Mouse (Mus musculus) neural tube, embryonic 13.5 days (tissue): Measurements from ENCODE around the gene Spop. TPM values are rescaled to one million over a fixed set of nuclear protein-coding genes. Genes with fewer than 3 reads are reported as not detected.

ENCODE experiments used
- ATAC-seq: fragments of 200-750 bp; cut with Nextera tagmentation; 2 replicates; pipeline ENCODE4 v1.8.0; 2017; ENCODE audit warnings: low read depth, mild to moderate bottlenecking, moderate TSS enrichment, moderate library complexity
- H3K27ac ChIP-seq: fragments of 300-500 bp; sonication (generic); replicated peaks from 2 replicates; pipeline ENCODE4 v1.5.1; 2015; ENCODE audit warnings: moderate library complexity, mild to moderate bottlenecking, inconsistent platforms
- H3K27me3 ChIP-seq: fragments of 300-500 bp; sonication (generic); 2 replicates; pipeline ENCODE4 v1.6.1; 2015; ENCODE audit warnings: mild to moderate bottlenecking, inconsistent platforms
- H3K36me3 ChIP-seq: fragments of 300-500 bp; sonication (generic); 2 replicates; pipeline ENCODE4 v1.6.1; 2015; ENCODE audit warnings: mild to moderate bottlenecking, inconsistent platforms
- H3K4me1 ChIP-seq: fragments of 300-500 bp; sonication (generic); replicated peaks from 2 replicates; pipeline ENCODE4 v1.6.1; 2015; ENCODE audit warnings: inconsistent platforms
- H3K4me2 ChIP-seq: fragments of 300-500 bp; sonication (generic); 2 replicates; pipeline ENCODE4 v1.6.1; 2015; ENCODE audit warnings: inconsistent platforms, mild to moderate bottlenecking, moderate library complexity
- H3K4me3 ChIP-seq: fragments of 300-500 bp; sonication (generic); 2 replicates; pipeline ENCODE4 v1.5.1; 2015; ENCODE audit warnings: mild to moderate bottlenecking, inconsistent platforms
- H3K9ac ChIP-seq: fragments of 300-500 bp; sonication (generic); 2 replicates; pipeline ENCODE4 v1.6.1; 2015; ENCODE audit warnings: moderate library complexity, mild to moderate bottlenecking, inconsistent platforms
- H3K9me3 ChIP-seq: fragments of 300-500 bp; sonication (generic); 2 replicates; pipeline ENCODE4 v1.6.1; 2016; ENCODE audit warnings: inconsistent platforms
- WGBS: fragments of 180-500 bp; shearing (Covaris S2); methylation state at CpG from one replicate; pipeline ENCODE4 v1.1.7; 2015; 5-methylcytosine and 5-hydroxymethylcytosine counted together
- polyA plus RNA-seq: library from polyadenylated mRNA; unstranded; fragments of >200 nt; fragmentation: Nextera tagmentation; extraction: Ambion mirVana; gene quantifications from 2 replicates; pipeline ENCODE4 v1.2.1, GENCODE M21; 2015

Spop gene
- polyA plus RNA-seq, result 201 and 211 TPM in 2 replicates

DNA sequence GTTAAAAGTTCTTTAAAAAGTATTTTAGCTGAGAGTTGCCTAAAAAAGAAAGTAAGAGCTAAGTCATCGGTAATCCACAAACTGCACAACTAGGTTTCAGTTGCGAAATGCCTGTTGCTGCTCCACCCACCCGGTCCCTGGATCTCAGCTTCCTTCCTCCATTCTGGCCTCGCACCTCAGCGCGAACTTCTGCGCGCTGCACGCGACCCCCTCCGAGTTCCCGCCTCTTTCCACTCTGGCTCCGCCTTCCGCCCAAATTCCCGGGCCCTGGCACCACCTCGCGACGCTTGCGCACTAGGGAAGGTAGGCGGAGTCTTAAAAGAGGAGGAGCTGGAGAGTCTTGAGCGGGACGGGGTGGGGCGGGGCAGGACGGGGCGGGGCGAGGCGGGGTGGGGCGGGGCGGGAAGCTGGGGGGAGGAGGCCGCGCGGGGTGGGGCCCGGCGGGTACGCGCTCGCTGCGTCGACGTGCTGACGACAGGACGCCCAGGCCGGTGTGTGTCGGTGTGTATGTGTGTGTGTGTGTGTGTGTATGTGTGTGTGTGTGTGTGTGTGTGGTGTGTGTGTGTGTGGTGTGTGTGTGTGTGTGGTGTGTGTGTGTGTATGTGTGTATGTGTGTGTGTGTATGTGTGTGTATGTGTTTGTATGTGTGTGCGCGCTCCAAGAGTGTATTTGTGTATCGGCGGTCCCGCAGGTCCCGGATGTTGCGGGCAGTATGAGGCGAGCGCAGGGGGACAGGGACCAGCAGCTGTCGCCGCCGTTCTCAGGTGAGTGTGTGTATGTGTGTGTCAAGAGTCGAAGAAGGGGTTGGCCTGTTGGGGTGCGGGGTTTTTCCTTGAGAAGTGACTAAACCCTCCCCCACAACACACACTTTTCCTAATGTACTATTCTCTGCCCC lies at the start of gene Spop:
Spop (plus strand) TSS at position 440 of the 895 bp plus-strand sequence.
- Histone ChIP-seq H3K4me3 (peak within 1 kb of the TSS; percentile 55), H3K4me2 (peak within 1 kb of the TSS; percentile 68), H3K9me3 (no peaks in the 10 kb centered on the region), H3K9ac (peak within 1 kb of the TSS; percentile 75), H3K27me3 (no peaks in the 10 kb centered on the region), H3K36me3 (peaks cover 6% of the 10 kb centered on the region; the same call in 1 of the 2 replicates), H3K4me1 (peaks cover 34% of the 10 kb centered on the region), H3K27ac (peak within 1 kb of the TSS; percentile 96)
- peak; percentile 88 for ATAC-seq
- WGBS, result 3% methylated on average over 50 of the region's 58 CpGs

DNA sequence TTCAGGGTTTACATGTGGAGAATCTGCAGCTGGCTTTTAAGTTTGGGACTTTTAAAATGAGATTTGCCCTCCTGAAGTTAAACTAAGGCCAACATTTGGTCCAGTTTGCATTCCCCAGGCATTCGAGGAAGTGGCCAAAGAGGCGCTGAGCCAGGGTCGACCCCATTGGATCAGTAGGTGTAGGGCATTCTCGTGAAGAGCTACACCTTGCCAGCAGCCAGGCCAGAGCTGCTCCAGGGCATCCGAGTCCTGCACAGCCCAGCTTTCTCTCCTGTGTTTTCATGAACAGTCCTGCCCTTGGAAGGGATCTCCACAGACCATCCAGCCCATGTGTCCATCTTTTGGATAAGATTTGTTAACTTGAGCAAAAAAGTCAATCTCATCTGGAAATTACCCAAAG lies 49.5 kb upstream of the Spop start:
- no peaks in the 10 kb centered on the region for H3K27me3 ChIP-seq
- 86% methylated on average over 5 of the region's 5 CpGs for WGBS
- H3K27ac ChIP-seq, result no peak overlapping the region
- H3K4me2 ChIP-seq, result no peak overlapping the region
- H3K4me1 ChIP-seq, result no peaks in the 10 kb centered on the region
- H3K9me3 ChIP-seq, result no peaks in the 10 kb centered on the region
- H3K4me3 ChIP-seq, result no peak overlapping the region
- ATAC-seq, result no peak
- H3K36me3 ChIP-seq, result no peaks in the 10 kb centered on the region
- no peak overlapping the region for H3K9ac ChIP-seq

GRCm38 (mm10) chr11:95365596-95365995 lies 48.3 kb upstream of the Spop start:
- no peaks in the 10 kb centered on the region; the same call in 1 of the 2 replicates for H3K36me3 ChIP-seq
- H3K9ac ChIP-seq, result no peak overlapping the region
- no peaks in the 10 kb centered on the region for H3K9me3 ChIP-seq
- H3K27ac ChIP-seq, result 0 out of 2 replicates have a peak overlapping the region, but pooled peaks have one; percentile 28
- no peak overlapping the region for H3K4me2 ChIP-seq
- ATAC-seq, result no peak
- WGBS, result 82% methylated on average over 10 of the region's 10 CpGs
- H3K4me3 ChIP-seq, result no peak overlapping the region
- H3K27me3 ChIP-seq, result no peaks in the 10 kb centered on the region
- H3K4me1 ChIP-seq, result no peaks in the 10 kb centered on the region

DNA sequence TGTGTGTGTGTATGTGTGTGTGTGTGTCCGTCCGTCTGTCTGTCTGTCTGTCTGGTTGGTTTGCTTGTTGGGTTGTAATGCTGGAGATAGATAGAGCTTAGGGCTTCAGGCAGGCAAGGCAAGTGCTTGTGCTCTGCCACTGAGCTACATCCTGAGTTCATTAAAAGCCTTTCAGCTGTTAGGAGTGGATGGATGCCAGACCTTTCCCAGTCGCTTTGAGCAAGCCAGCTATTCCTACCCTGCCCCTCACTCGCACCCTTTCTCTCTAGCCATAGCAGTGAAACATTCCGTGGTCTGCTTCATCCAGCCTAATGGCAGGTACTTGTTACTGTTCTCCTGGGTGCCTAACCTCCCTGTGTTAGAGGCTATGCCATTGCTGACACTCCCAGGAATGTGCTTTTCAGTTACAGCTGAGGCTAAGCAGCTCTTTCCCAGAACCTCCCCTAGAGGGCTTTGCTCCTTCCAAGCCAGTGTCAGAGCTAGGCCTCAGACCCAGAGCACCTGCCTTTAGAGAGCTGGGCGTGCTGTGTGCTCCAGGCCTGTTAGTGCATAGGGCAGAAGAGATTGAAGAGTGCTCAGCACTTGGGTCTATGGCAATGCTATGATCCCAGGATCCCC lies 47.5 kb upstream of the Spop start:
- 84% methylated on average over 6 of the region's 6 CpGs for WGBS
- no peak overlapping the region for H3K4me2 ChIP-seq
- H3K4me1 ChIP-seq, result no peaks in the 10 kb centered on the region
- H3K9me3 ChIP-seq, result no peaks in the 10 kb centered on the region
- H3K27ac ChIP-seq, result no peak overlapping the region
- no peaks in the 10 kb centered on the region for H3K27me3 ChIP-seq
- no peak overlapping the region for H3K4me3 ChIP-seq
- H3K9ac ChIP-seq, result no peak overlapping the region
- no peak for ATAC-seq
- H3K36me3 ChIP-seq, result no peaks in the 10 kb centered on the region; the same call in 1 of the 2 replicates

GRCm38 (mm10) chr11:95367011-95367735 lies 46.7 kb upstream of the Spop start:
- H3K9ac ChIP-seq, result no peak overlapping the region
- H3K27ac ChIP-seq, result no peak overlapping the region
- no peak overlapping the region for H3K4me3 ChIP-seq
- no peaks in the 10 kb centered on the region for H3K4me1 ChIP-seq
- no peaks in the 10 kb centered on the region for H3K27me3 ChIP-seq
- ATAC-seq, result no peak
- H3K4me2 ChIP-seq, result no peak overlapping the region
- no peaks in the 10 kb centered on the region; the same call in 1 of the 2 replicates for H3K36me3 ChIP-seq
- H3K9me3 ChIP-seq, result no peaks in the 10 kb centered on the region
- WGBS, result 84% methylated on average over 8 of the region's 8 CpGs

- Histone ChIP-seq H3K36me3 (peaks cover 3% of the 10 kb centered on the region; the same call in 1 of the 2 replicates), H3K9me3 (no peaks in the 10 kb centered on the region), H3K9ac (no peak overlapping the region), H3K4me2 (no peak overlapping the region), H3K27ac (no peak overlapping the region), H3K27me3 (no peaks in the 10 kb centered on the region), H3K4me3 (no peak overlapping the region), H3K4me1 (no peaks in the 10 kb centered on the region)
- ATAC-seq, result no peak
- 95% methylated on average over 8 of the region's 8 CpGs for WGBS
Measured at GRCm38 (mm10) chr11:95368231-95368823, 45.6 kb upstream of the Spop start.

DNA sequence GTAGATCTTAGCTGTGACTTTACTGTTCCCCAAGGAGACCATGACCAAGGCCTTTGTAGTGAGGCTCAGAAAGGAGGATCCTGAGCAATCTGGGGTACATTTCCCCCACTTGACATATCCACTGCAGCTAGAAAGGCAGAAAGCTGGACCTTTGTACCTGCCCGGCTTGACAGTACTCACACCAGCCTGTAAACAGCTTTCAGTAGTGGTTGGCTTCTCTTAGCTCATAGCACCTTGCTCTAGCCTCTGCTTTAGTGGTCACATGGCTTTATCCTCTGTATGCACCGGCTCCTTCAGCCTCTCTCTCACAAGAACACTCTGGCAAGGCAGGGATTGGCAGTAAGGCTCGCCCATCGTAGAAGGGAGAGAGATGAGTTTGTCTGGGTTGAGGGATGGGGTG lies 45.0 kb upstream of the Spop start:
- Histone ChIP-seq H3K9ac (no peak overlapping the region), H3K4me1 (no peaks in the 10 kb centered on the region), H3K4me2 (no peak overlapping the region), H3K27ac (no peak overlapping the region), H3K4me3 (no peak overlapping the region), H3K9me3 (no peaks in the 10 kb centered on the region), H3K27me3 (no peaks in the 10 kb centered on the region), H3K36me3 (peaks cover 4% of the 10 kb centered on the region; the same call in 1 of the 2 replicates)
- WGBS, result 90% methylated on average over 4 of the region's 4 CpGs
- ATAC-seq, result no peak

GRCm38 (mm10) chr11:95369964-95370890 lies 43.7 kb upstream of the Spop start:
- H3K27ac ChIP-seq, result no peak overlapping the region
- no peak for ATAC-seq
- H3K4me1 ChIP-seq, result no peaks in the 10 kb centered on the region
- H3K4me3 ChIP-seq, result no peak overlapping the region
- H3K4me2 ChIP-seq, result no peak overlapping the region
- H3K9me3 ChIP-seq, result no peaks in the 10 kb centered on the region
- no peak overlapping the region for H3K9ac ChIP-seq
- WGBS, result 76% methylated on average over 15 of the region's 15 CpGs
- no peaks in the 10 kb centered on the region for H3K27me3 ChIP-seq
- H3K36me3 ChIP-seq, result peaks cover 9% of the 10 kb centered on the region; the same call in 1 of the 2 replicates

DNA sequence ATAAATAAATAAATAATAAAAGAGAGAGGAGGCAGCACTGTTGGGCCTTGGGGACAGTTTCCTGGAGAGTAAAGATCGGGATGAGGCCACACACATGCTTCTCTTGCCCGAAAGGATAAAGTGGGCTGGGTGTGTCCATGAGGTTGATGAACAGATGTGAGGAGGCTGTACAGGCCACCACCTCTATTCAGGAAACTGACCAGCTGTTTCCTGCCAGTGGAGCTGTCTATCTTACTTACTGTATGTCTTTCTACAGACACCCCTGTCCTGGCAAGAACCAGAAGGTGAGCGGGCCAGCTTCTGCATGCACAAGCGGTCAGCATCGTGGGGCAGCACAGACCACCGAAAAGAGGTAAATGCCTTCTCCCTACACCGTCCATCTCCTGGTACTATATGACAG lies 42.7 kb upstream of the Spop start:
- H3K4me1 ChIP-seq, result no peaks in the 10 kb centered on the region
- peaks cover 14% of the 10 kb centered on the region; the same call in 1 of the 2 replicates for H3K36me3 ChIP-seq
- H3K27ac ChIP-seq, result no peak overlapping the region
- no peak for ATAC-seq
- H3K27me3 ChIP-seq, result no peaks in the 10 kb centered on the region
- no peaks in the 10 kb centered on the region for H3K9me3 ChIP-seq
- no peak overlapping the region for H3K9ac ChIP-seq
- no peak overlapping the region for H3K4me3 ChIP-seq
- 93% methylated on average over 7 of the region's 7 CpGs for WGBS
- H3K4me2 ChIP-seq, result no peak overlapping the region

DNA sequence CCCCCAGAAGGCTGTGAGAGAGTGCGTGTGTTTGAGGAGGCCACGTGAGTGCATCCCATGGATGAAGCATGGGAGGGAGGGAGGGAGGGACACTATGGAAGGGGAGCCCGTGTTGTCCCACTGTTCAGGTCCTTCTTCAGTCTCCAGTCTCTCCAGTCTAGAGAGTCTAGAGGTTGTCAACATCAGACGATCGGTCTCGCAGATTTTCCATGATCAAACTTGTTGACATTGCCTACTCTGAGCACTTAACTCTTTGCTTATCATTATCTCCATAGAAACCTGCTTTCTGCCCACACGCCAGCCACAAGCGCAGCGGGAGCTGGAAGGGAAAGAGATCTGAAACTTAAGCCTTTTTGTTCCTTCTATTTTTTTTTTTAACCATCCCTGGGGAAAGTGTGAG lies 35.0 kb upstream of the Spop start:
- no peak overlapping the region for H3K27ac ChIP-seq
- H3K36me3 ChIP-seq, result peaks cover 31% of the 10 kb centered on the region
- no peaks in the 10 kb centered on the region for H3K27me3 ChIP-seq
- no peak overlapping the region for H3K4me3 ChIP-seq
- H3K4me1 ChIP-seq, result no peaks in the 10 kb centered on the region
- no peak overlapping the region for H3K4me2 ChIP-seq
- no peak for ATAC-seq
- H3K9ac ChIP-seq, result no peak overlapping the region
- no peaks in the 10 kb centered on the region for H3K9me3 ChIP-seq
- WGBS, result 92% methylated on average over 9 of the region's 9 CpGs

DNA sequence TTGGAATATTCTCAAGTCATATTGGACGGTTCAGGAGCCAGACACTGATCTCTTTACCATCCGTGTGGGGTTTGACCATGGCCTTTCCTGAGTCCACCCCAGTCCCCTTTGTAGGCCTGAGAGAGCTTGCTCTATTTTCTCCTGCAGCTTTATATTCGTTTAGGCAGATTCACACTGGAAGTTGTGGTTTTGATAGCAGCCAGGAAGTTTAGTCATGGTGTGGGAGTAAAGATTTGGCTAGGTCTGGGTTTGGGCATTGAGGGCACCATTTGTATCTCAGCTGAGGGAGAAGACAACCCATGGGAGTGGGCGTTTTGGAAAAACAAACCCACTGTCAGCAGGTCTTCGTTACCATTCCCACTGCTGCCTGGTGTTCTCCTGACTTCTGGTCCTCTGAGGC lies 34.3 kb upstream of the Spop start:
- H3K4me1 ChIP-seq, result 0 out of 2 replicates have a peak, but pooled peaks cover 2% of the 10 kb centered on the region
- H3K4me2 ChIP-seq, result no peak overlapping the region
- H3K27ac ChIP-seq, result no peak overlapping the region
- H3K36me3 ChIP-seq, result peaks cover 31% of the 10 kb centered on the region
- WGBS, result 80% methylated on average over 5 of the region's 5 CpGs
- no peak overlapping the region for H3K4me3 ChIP-seq
- H3K9ac ChIP-seq, result no peak overlapping the region
- ATAC-seq, result no peak
- H3K9me3 ChIP-seq, result no peaks in the 10 kb centered on the region
- H3K27me3 ChIP-seq, result no peaks in the 10 kb centered on the region
